Mouse (Mus musculus): ENCODE data around the gene Greb1. TPM values are rescaled to one million over a fixed set of nuclear protein-coding genes. Genes with fewer than 3 reads are reported as not detected.
A peak's percentile ranks its signal among the peaks of the same experiment; 100 is the strongest.

Gene Greb1
- polyA plus RNA-seq, 1 experiment from 2014 or later, result 19.0 TPM

GRCm38 (mm10) chr12:16800959-16801315 is 251 bp upstream of the Greb1 start:
- DNase-seq (ENCODE audit: low spot score), result no peak
- WGBS, result under 1% methylated on average over 12 of the region's 12 CpGs
- Histone ChIP-seq H3K27ac (peak overlapping the region; percentile 98), H3K9me3 (no peaks in the 10 kb centered on the region), H3K36me3 (peaks cover 12% of the 10 kb centered on the region; the same call in 1 of the 2 replicates), H3K4me3 (peak overlapping the region; percentile 81), H3K27me3 (ENCODE audit: insufficient read depth, poor library complexity, severe bottlenecking) (peaks cover 4% of the 10 kb centered on the region), H3K4me1 (replicated peaks) (peaks cover 88% of the 10 kb centered on the region)

- Histone ChIP-seq H3K27me3 (ENCODE audit: insufficient read depth, poor library complexity, severe bottlenecking) (no peaks in the 10 kb centered on the region), H3K27ac (peak overlapping the region; percentile 98), H3K4me3 (peak overlapping the region; percentile 81), H3K9me3 (no peaks in the 10 kb centered on the region), H3K4me1 (replicated peaks) (peaks cover 82% of the 10 kb centered on the region), H3K36me3 (peaks cover 22% of the 10 kb centered on the region; the same call in 1 of the 2 replicates)
- no peak for DNase-seq (ENCODE audit: low spot score)
- 0% methylated on average over 6 of the region's 6 CpGs for WGBS
Measured at GRCm38 (mm10) chr12:16799928-16800258, 793 bp downstream of the Greb1 start.

GRCm38 (mm10) chr12:16798894-16799293 is 1.8 kb downstream of the Greb1 start:
- peak overlapping the region; percentile 98 for H3K27ac ChIP-seq
- H3K27me3 ChIP-seq (ENCODE audit: insufficient read depth, poor library complexity, severe bottlenecking), result no peaks in the 10 kb centered on the region
- peaks cover 77% of the 10 kb centered on the region for H3K4me1 ChIP-seq (replicated peaks)
- H3K9me3 ChIP-seq, result no peaks in the 10 kb centered on the region
- WGBS, result 27% methylated on average over 3 of the region's 3 CpGs
- DNase-seq (ENCODE audit: low spot score), result peak; percentile 38
- peak overlapping the region; percentile 81 for H3K4me3 ChIP-seq
- peaks cover 32% of the 10 kb centered on the region for H3K36me3 ChIP-seq

- Histone ChIP-seq H3K4me1 (replicated peaks) (peaks cover 54% of the 10 kb centered on the region), H3K4me3 (no peak overlapping the region), H3K9me3 (no peaks in the 10 kb centered on the region), H3K36me3 (peaks cover 50% of the 10 kb centered on the region), H3K27ac (no peak overlapping the region), H3K27me3 (ENCODE audit: insufficient read depth, poor library complexity, severe bottlenecking) (no peaks in the 10 kb centered on the region)
- 88% methylated on average over 3 of the region's 3 CpGs for WGBS
- no peak for DNase-seq (ENCODE audit: low spot score)
Measured at GRCm38 (mm10) chr12:16795781-16796180, 4.9 kb downstream of the Greb1 start.

- H3K36me3 ChIP-seq, result peaks cover 50% of the 10 kb centered on the region
- no peak overlapping the region for H3K27ac ChIP-seq
- H3K4me3 ChIP-seq, result no peak overlapping the region
- H3K9me3 ChIP-seq, result no peaks in the 10 kb centered on the region
- DNase-seq (ENCODE audit: low spot score), result no peak
- 82% methylated on average over 4 of the region's 4 CpGs for WGBS
- H3K27me3 ChIP-seq (ENCODE audit: insufficient read depth, poor library complexity, severe bottlenecking), result no peaks in the 10 kb centered on the region
- H3K4me1 ChIP-seq (replicated peaks), result peaks cover 58% of the 10 kb centered on the region
Measured at GRCm38 (mm10) chr12:16793371-16793770, 7.3 kb downstream of the Greb1 start.

GRCm38 (mm10) chr12:16790456-16790855 is 10.2 kb downstream of the Greb1 start:
- WGBS, result 35% methylated on average over 4 of the region's 4 CpGs
- DNase-seq (ENCODE audit: low spot score), result peak; percentile 40
- Histone ChIP-seq H3K27me3 (ENCODE audit: insufficient read depth, poor library complexity, severe bottlenecking) (no peaks in the 10 kb centered on the region), H3K4me3 (peak overlapping the region; percentile 29), H3K36me3 (peaks cover 53% of the 10 kb centered on the region), H3K27ac (peak overlapping the region; percentile 89), H3K4me1 (replicated peaks) (peaks cover 57% of the 10 kb centered on the region), H3K9me3 (no peaks in the 10 kb centered on the region)

GRCm38 (mm10) chr12:16789756-16790155 is 10.9 kb downstream of the Greb1 start:
- H3K36me3 ChIP-seq, result peaks cover 53% of the 10 kb centered on the region
- H3K27ac ChIP-seq, result peak overlapping the region; percentile 89
- H3K4me3 ChIP-seq, result peak overlapping the region; percentile 27
- H3K9me3 ChIP-seq, result no peaks in the 10 kb centered on the region
- H3K27me3 ChIP-seq (ENCODE audit: insufficient read depth, poor library complexity, severe bottlenecking), result no peaks in the 10 kb centered on the region
- peak; percentile 90 for DNase-seq (ENCODE audit: low spot score)
- H3K4me1 ChIP-seq (replicated peaks), result peaks cover 54% of the 10 kb centered on the region
- 2% methylated on average over 4 of the region's 4 CpGs for whole genome bisulfite sequencing

- no peaks in the 10 kb centered on the region for H3K9me3 ChIP-seq
- DNase-seq (ENCODE audit: low spot score), result no peak
- WGBS, result 3% methylated on average over 1 of the region's 1 CpGs
- H3K4me1 ChIP-seq (replicated peaks), result peaks cover 49% of the 10 kb centered on the region
- peak overlapping the region; percentile 89 for H3K27ac ChIP-seq
- no peak overlapping the region for H3K4me3 ChIP-seq
- no peaks in the 10 kb centered on the region for H3K27me3 ChIP-seq (ENCODE audit: insufficient read depth, poor library complexity, severe bottlenecking)
- H3K36me3 ChIP-seq, result peaks cover 53% of the 10 kb centered on the region
Measured at GRCm38 (mm10) chr12:16789199-16789598, 11.5 kb downstream of the Greb1 start.

- DNase-seq (ENCODE audit: low spot score), result no peak
- peaks cover 49% of the 10 kb centered on the region for H3K4me1 ChIP-seq (replicated peaks)
- no peak overlapping the region for H3K4me3 ChIP-seq
- H3K36me3 ChIP-seq, result peaks cover 53% of the 10 kb centered on the region
- WGBS, result 50% methylated on average over 2 of the region's 2 CpGs
- peak overlapping the region; percentile 89 for H3K27ac ChIP-seq
- no peaks in the 10 kb centered on the region for H3K27me3 ChIP-seq (ENCODE audit: insufficient read depth, poor library complexity, severe bottlenecking)
- no peaks in the 10 kb centered on the region for H3K9me3 ChIP-seq
Measured at GRCm38 (mm10) chr12:16788600-16788999, 12.1 kb downstream of the Greb1 start.

- Histone ChIP-seq H3K27me3 (ENCODE audit: insufficient read depth, poor library complexity, severe bottlenecking) (no peaks in the 10 kb centered on the region), H3K27ac (no peak overlapping the region), H3K4me3 (no peak overlapping the region), H3K9me3 (no peaks in the 10 kb centered on the region), H3K36me3 (peaks cover 70% of the 10 kb centered on the region), H3K4me1 (replicated peaks) (peaks cover 14% of the 10 kb centered on the region)
- 88% methylated on average over 14 of the region's 14 CpGs for WGBS
- no peak for DNase-seq (ENCODE audit: low spot score)
Measured at GRCm38 (mm10) chr12:16781034-16781746, 19.5 kb downstream of the Greb1 start.

GRCm38 (mm10) chr12:16780320-16780719 is 20.4 kb downstream of the Greb1 start:
- Histone ChIP-seq H3K27ac (no peak overlapping the region), H3K4me1 (replicated peaks) (peaks cover 14% of the 10 kb centered on the region), H3K36me3 (peaks cover 71% of the 10 kb centered on the region), H3K4me3 (no peak overlapping the region), H3K9me3 (no peaks in the 10 kb centered on the region), H3K27me3 (ENCODE audit: insufficient read depth, poor library complexity, severe bottlenecking) (no peaks in the 10 kb centered on the region)
- DNase-seq (ENCODE audit: low spot score), result no peak
- WGBS, result 70% methylated on average over 3 of the region's 3 CpGs

GRCm38 (mm10) chr12:16779165-16779564 is 21.5 kb downstream of the Greb1 start:
- Histone ChIP-seq H3K27ac (no peak overlapping the region), H3K4me3 (no peak overlapping the region), H3K36me3 (peaks cover 71% of the 10 kb centered on the region), H3K4me1 (replicated peaks) (peaks cover 14% of the 10 kb centered on the region), H3K9me3 (no peaks in the 10 kb centered on the region), H3K27me3 (ENCODE audit: insufficient read depth, poor library complexity, severe bottlenecking) (no peaks in the 10 kb centered on the region)
- no peak for DNase-seq (ENCODE audit: low spot score)
- WGBS, result 78% methylated on average over 2 of the region's 2 CpGs

- no peaks in the 10 kb centered on the region for H3K9me3 ChIP-seq
- peaks cover 14% of the 10 kb centered on the region for H3K4me1 ChIP-seq (replicated peaks)
- 66% methylated on average over 5 of the region's 5 CpGs for WGBS
- DNase-seq (ENCODE audit: low spot score), result no peak
- H3K36me3 ChIP-seq, result peaks cover 71% of the 10 kb centered on the region
- H3K4me3 ChIP-seq, result no peak overlapping the region
- no peak overlapping the region; the same call in 1 of the 2 replicates for H3K27ac ChIP-seq
- H3K27me3 ChIP-seq (ENCODE audit: insufficient read depth, poor library complexity, severe bottlenecking), result no peaks in the 10 kb centered on the region
Measured at GRCm38 (mm10) chr12:16778523-16778922, 22.2 kb downstream of the Greb1 start.
